Mouse (Mus musculus): ENCODE data around the gene Slco2a1. TPM values are rescaled to one million over a fixed set of nuclear protein-coding genes. Genes with fewer than 3 reads are reported as not detected.

Gene Slco2a1
- 1.1 and 1.2 TPM in 2 replicates for polyA plus RNA-seq (2015; fragmentation: Nextera tagmentation; extraction: Ambion mirVana)

DNA sequence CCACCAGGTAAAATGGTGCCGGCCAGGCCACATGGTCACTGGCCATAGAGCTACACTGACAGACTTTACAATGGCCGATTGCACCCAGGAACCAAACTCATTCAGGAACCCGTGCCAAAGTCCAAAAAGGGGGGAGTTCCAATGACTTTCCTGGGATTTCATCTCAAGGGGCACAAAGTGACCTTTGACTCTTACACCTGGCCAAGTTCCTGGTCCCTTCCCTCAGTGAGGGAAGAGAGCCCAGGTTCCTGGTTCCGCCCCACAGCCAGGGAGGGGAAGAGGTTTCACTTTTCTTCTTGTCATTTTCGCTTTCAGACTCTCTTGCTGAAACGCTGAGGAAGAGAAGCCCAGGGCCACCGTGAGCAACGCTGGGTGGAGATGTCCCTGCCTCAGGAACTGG is at the start of gene Slco2a1:
Gene Slco2a1 (plus strand): TSS at position 251 of the 400 bp plus-strand sequence.
- H3K27ac ChIP-seq = no peak within 1 kb of the TSS

GRCm38 (mm10) chr9:102942221-102942620 is 46.3 kb upstream of the Slco2a1 start:
- Histone ChIP-seq H3K27me3 (no peaks in the 10 kb centered on the region), H3K9me3 (no peaks in the 10 kb centered on the region), H3K9ac (no peak overlapping the region), H3K4me3 (no peak overlapping the region), H3K27ac (no peak overlapping the region), H3K4me1 (replicated peaks) (no peaks in the 10 kb centered on the region), H3K36me3 (no peaks in the 10 kb centered on the region), H3K4me2 (no peak overlapping the region)
- ATAC-seq (ENCODE audit: low FRiP score) = no peak
- WGBS = 74% methylated on average over 4 of the region's 4 CpGs

More for the DNA sequence above, at the start of gene Slco2a1:
- Histone ChIP-seq H3K4me1 (replicated peaks) (peaks cover 29% of the 10 kb centered on the region), H3K9me3 (no peaks in the 10 kb centered on the region), H3K27me3 (no peaks in the 10 kb centered on the region), H3K4me3 (no peak within 1 kb of the TSS), H3K4me2 (no peak within 1 kb of the TSS), H3K9ac (no peak within 1 kb of the TSS), H3K36me3 (no peaks in the 10 kb centered on the region)
- WGBS = 91% methylated on average over 8 of the region's 8 CpGs
- ATAC-seq (ENCODE audit: low FRiP score) = no peak

DNA sequence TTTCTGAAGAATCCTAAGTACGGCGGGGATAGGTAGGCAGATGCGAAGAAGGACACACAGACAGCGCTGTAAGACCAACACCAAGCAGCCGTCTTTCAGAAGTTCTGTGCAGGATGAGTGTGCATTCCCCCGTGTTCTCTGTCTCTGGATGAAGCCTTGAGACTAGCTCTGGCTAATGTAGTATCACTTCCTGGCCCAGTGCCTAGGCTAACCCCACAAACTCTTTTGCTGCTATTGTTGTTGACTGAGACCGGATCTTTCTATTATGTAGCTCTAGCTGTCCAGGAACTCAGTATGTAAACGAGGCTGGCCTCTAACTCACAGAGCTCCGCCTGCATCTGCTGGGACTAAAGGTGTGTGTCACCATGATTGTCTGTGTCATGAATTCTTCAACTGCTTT is 43.6 kb upstream of the Slco2a1 start:
- Histone ChIP-seq H3K4me2 (no peak overlapping the region), H3K9me3 (no peaks in the 10 kb centered on the region), H3K4me3 (no peak overlapping the region), H3K27ac (no peak overlapping the region), H3K27me3 (no peaks in the 10 kb centered on the region), H3K36me3 (no peaks in the 10 kb centered on the region), H3K9ac (no peak overlapping the region), H3K4me1 (replicated peaks) (no peaks in the 10 kb centered on the region)
- no peak for ATAC-seq (ENCODE audit: low FRiP score)
- 88% methylated on average over 9 of the region's 9 CpGs for WGBS

GRCm38 (mm10) chr9:102946469-102947015 is 42.0 kb upstream of the Slco2a1 start:
- ATAC-seq (ENCODE audit: low FRiP score) = no peak
- H3K27ac ChIP-seq = no peak overlapping the region

DNA sequence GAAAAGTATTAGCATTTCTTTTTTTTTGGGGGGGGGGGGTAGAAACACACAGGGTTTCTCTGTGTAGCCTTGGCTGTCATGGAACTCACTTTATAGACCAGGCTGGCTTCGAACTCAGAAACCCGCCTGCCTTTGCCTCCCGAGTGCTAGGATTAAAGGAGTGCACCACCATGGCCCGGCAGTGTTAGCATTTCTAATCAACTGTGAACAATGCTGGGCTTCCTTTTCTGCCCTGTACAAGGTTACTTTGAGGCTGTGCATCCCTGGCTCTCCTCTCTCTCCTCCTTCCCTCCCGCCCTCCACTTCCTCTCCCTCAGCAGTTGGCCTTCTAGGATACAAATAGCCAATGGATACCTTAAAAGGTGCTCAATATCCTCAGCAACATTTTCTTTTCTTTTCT is 39.8 kb upstream of the Slco2a1 start:
- 73% methylated on average over 5 of the region's 5 CpGs for WGBS
- no peaks in the 10 kb centered on the region for H3K4me1 ChIP-seq (replicated peaks)
- no peak for ATAC-seq (ENCODE audit: low FRiP score)

More at GRCm38 (mm10) chr9:102946469-102947015, 42.0 kb upstream of the Slco2a1 start:
- Histone ChIP-seq H3K4me1 (replicated peaks) (no peaks in the 10 kb centered on the region), H3K27me3 (no peaks in the 10 kb centered on the region), H3K4me2 (no peak overlapping the region), H3K36me3 (no peaks in the 10 kb centered on the region), H3K9ac (no peak overlapping the region), H3K9me3 (no peaks in the 10 kb centered on the region), H3K4me3 (no peak overlapping the region)
- WGBS = 83% methylated on average over 12 of the region's 12 CpGs

DNA sequence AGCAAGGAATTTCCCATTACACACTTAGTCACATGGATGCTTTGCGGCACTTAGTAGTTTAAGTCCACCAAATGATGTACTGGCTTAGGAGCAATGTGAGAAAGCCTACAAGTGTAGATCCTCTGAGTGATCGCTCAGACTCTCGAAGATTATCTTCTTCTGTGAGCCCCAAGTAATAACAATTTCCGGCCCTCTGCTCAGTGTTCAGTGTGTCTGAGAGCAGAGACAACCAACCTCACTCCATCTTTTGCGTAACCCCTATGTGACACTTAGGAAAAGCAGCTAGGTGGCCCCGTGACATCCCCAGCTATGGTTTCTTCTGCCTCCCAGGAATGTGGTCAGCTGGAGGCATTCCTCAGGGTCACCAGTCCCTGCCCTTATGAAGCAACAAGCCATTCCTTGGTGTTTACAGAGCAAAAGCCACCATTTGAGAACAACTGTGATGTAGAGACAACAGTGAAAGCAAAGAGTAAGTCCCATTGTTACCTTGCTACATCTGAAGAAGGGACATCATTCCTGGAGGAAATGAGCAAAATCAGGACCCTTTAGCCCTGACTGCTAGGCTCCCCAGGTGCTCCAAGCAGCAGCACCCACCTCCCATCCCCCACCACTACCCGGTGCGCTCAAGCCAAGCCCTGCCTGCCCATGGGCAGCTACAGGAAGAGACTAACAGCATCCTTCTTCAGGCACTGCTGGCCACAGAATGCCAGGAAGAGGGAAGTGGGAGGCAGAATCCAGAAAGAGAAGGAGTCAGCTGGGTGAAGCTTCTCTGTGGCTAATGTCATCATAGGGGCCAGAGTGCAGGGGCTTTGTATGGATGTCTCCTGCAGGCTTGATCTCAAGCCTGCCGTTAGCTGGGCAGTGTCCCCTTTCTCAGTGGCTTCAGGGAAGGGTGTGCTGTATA is 37.2 kb upstream of the Slco2a1 start:
- no peak overlapping the region for H3K4me3 ChIP-seq
- H3K4me1 ChIP-seq (replicated peaks) = no peaks in the 10 kb centered on the region
- H3K27me3 ChIP-seq = no peaks in the 10 kb centered on the region
- no peaks in the 10 kb centered on the region for H3K9me3 ChIP-seq
- H3K36me3 ChIP-seq = no peaks in the 10 kb centered on the region
- H3K4me2 ChIP-seq = no peak overlapping the region
- no peak overlapping the region for H3K27ac ChIP-seq
- no peak overlapping the region for H3K9ac ChIP-seq
- 94% methylated on average over 9 of the region's 9 CpGs for WGBS
- no peak for ATAC-seq (ENCODE audit: low FRiP score)

More for the DNA sequence above, 39.8 kb upstream of the Slco2a1 start:
- Histone ChIP-seq H3K36me3 (no peaks in the 10 kb centered on the region), H3K9ac (no peak overlapping the region), H3K27me3 (no peaks in the 10 kb centered on the region), H3K27ac (no peak overlapping the region), H3K9me3 (no peaks in the 10 kb centered on the region), H3K4me2 (no peak overlapping the region), H3K4me3 (no peak overlapping the region)

GRCm38 (mm10) chr9:102955866-102956265 is 32.6 kb upstream of the Slco2a1 start:
- Histone ChIP-seq H3K4me1 (replicated peaks) (no peaks in the 10 kb centered on the region; the same call in 1 of the 2 replicates), H3K27me3 (no peaks in the 10 kb centered on the region), H3K27ac (no peak overlapping the region), H3K4me2 (no peak overlapping the region), H3K4me3 (no peak overlapping the region), H3K9ac (no peak overlapping the region), H3K9me3 (no peaks in the 10 kb centered on the region), H3K36me3 (no peaks in the 10 kb centered on the region)
- ATAC-seq (ENCODE audit: low FRiP score) = no peak
- 82% methylated on average over 3 of the region's 3 CpGs for WGBS

GRCm38 (mm10) chr9:102958703-102959102 is 29.8 kb upstream of the Slco2a1 start:
- Histone ChIP-seq H3K4me1 (replicated peaks) (peaks cover 2% of the 10 kb centered on the region; the same call in 1 of the 2 replicates), H3K4me2 (no peak overlapping the region), H3K36me3 (no peaks in the 10 kb centered on the region), H3K9ac (no peak overlapping the region), H3K4me3 (no peak overlapping the region), H3K27ac (no peak overlapping the region), H3K9me3 (no peaks in the 10 kb centered on the region), H3K27me3 (no peaks in the 10 kb centered on the region)
- 90% methylated on average over 6 of the region's 6 CpGs for WGBS
- ATAC-seq (ENCODE audit: low FRiP score) = no peak

DNA sequence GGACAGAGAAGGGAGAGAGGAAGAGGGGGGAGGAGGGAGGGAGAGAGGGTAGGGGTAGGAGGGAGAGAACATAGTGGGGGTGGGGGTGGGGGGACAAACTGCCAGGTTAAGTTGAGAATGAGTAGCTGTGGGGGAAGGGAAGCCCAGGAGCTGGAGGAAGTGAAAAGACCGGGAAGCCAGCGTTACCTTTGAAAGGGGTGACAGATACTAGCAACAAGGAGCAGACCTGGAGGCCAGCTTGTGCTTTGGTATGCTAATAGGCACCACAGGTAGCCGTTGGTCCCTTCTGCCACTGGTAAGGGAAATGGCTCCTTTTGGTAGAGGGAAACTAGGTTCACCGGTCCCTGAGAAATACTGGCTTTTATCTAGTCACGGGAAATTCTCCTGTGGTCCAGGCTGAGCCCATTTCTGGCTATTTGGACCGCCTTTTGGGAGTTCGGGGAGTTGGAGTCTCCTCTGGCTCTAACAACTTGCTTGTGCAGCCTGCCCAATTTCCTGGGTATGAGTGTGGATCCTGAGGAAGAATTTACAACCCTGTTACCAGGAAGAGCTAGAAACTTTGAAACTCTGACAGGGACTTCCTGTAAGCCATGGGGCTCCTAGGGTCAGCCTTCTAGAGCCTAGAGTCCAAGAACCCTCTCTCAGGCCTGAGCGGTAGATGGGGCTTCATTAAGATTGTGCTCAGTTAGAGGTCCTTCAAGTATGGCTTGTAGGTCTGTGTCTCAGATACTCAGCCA is 27.0 kb upstream of the Slco2a1 start:
- no peaks in the 10 kb centered on the region for H3K27me3 ChIP-seq
- 16% methylated on average over 8 of the region's 8 CpGs for WGBS
- H3K4me2 ChIP-seq = no peak overlapping the region
- H3K27ac ChIP-seq = no peak overlapping the region
- ATAC-seq (ENCODE audit: low FRiP score) = no peak
- no peaks in the 10 kb centered on the region for H3K9me3 ChIP-seq
- H3K36me3 ChIP-seq = no peaks in the 10 kb centered on the region
- no peak overlapping the region for H3K9ac ChIP-seq
- H3K4me3 ChIP-seq = no peak overlapping the region
- H3K4me1 ChIP-seq (replicated peaks) = peaks cover 2% of the 10 kb centered on the region; the same call in 1 of the 2 replicates

- Histone ChIP-seq H3K9ac (no peak overlapping the region), H3K27ac (no peak overlapping the region), H3K36me3 (no peaks in the 10 kb centered on the region), H3K4me1 (replicated peaks) (peaks cover 2% of the 10 kb centered on the region; the same call in 1 of the 2 replicates), H3K4me3 (no peak overlapping the region), H3K9me3 (no peaks in the 10 kb centered on the region), H3K27me3 (no peaks in the 10 kb centered on the region), H3K4me2 (no peak overlapping the region)
- 72% methylated on average over 10 of the region's 10 CpGs for WGBS
- ATAC-seq (ENCODE audit: low FRiP score) = no peak
Measured at GRCm38 (mm10) chr9:102962093-102962788, 26.3 kb upstream of the Slco2a1 start.

GRCm38 (mm10) chr9:102963321-102963720 is 25.2 kb upstream of the Slco2a1 start:
- Histone ChIP-seq H3K36me3 (no peaks in the 10 kb centered on the region), H3K27me3 (no peaks in the 10 kb centered on the region), H3K27ac (no peak overlapping the region), H3K9me3 (no peaks in the 10 kb centered on the region), H3K4me1 (replicated peaks) (peaks cover 2% of the 10 kb centered on the region; the same call in 1 of the 2 replicates), H3K9ac (no peak overlapping the region), H3K4me2 (no peak overlapping the region), H3K4me3 (no peak overlapping the region)
- no peak for ATAC-seq (ENCODE audit: low FRiP score)
- WGBS = 73% methylated on average over 7 of the region's 7 CpGs

- H3K4me1 ChIP-seq (replicated peaks) = peaks cover 2% of the 10 kb centered on the region; the same call in 1 of the 2 replicates
- no peak overlapping the region for H3K4me3 ChIP-seq
- no peak overlapping the region for H3K9ac ChIP-seq
- no peak for ATAC-seq (ENCODE audit: low FRiP score)
- no peaks in the 10 kb centered on the region for H3K27me3 ChIP-seq
- H3K36me3 ChIP-seq = no peaks in the 10 kb centered on the region
- 91% methylated on average over 9 of the region's 9 CpGs for WGBS
- no peaks in the 10 kb centered on the region for H3K9me3 ChIP-seq
- H3K27ac ChIP-seq = no peak overlapping the region
- H3K4me2 ChIP-seq = no peak overlapping the region
Measured at GRCm38 (mm10) chr9:102964644-102965043, 23.9 kb upstream of the Slco2a1 start.
